Mouse (Mus musculus) CH12.LX (cell line): ENCODE measurements at regions not wholly inside any gene's neighbourhood (a gene's known extent, or its start where the extent isn't known, plus 50 kb on each side); places are given as distances from the start of the nearest gene placed in this dataset.

ENCODE experiments used
- DNase-seq: peaks from one replicate; pipeline ENCODE4 v3.0.0-alpha.2; 2013; ENCODE audit errors: extremely low read depth
- H3K27ac ChIP-seq: 2 replicates; pipeline ENCODE4 v1.5.1; 2012; ENCODE audit warnings: low read depth, mild to moderate bottlenecking, control low read depth, moderate library complexity; ENCODE audit not compliant: insufficient read depth
- H3K27me3 ChIP-seq: replicated peaks from 2 replicates; pipeline ENCODE3; 2012; ENCODE audit warnings: inconsistent platforms
- H3K36me3 ChIP-seq, 2 experiments: replicated peaks in 1 of 2; 2 replicates each; pipeline versions ENCODE3 to v1.6.1; 2012; ENCODE audit warnings: inconsistent platforms in 1 of 2, low read length in 1 of 2, mild to moderate bottlenecking in 1 of 2, mixed read lengths in 1 of 2, moderate library complexity in 1 of 2; ENCODE audit not compliant: control insufficient read depth in 1 of 2, insufficient read depth in 1 of 2
- H3K4me1 ChIP-seq, 2 experiments: 2 replicates each; pipeline ENCODE4 v1.6.1; 2012; ENCODE audit warnings: inconsistent platforms in 1 of 2, moderate library complexity in 1 of 2; ENCODE audit not compliant: insufficient read depth in 2 of 2, control insufficient read depth in 1 of 2
- H3K4me2 ChIP-seq: 2 replicates; pipeline ENCODE4 v1.6.1; 2012; ENCODE audit warnings: low read depth, mild to moderate bottlenecking, control low read depth; ENCODE audit not compliant: poor library complexity, insufficient read depth, severe bottlenecking
- H3K4me3 ChIP-seq, 3 experiments: fragments of 150-350 bp in 1 of 3; sonication (generic) in 1 of 3; replicated peaks in 1 of 3; 2 replicates each; pipeline versions ENCODE3 to v1.5.1; 2011 to 2012; ENCODE audit warnings: low read depth in 2 of 3, low read length in 2 of 3, mild to moderate bottlenecking in 2 of 3, moderate library complexity in 2 of 3, control low read depth in 1 of 3, improper control_type of control experiment in 1 of 3, inconsistent platforms in 1 of 3, mixed read lengths in 1 of 3; ENCODE audit not compliant: poor library complexity in 1 of 3
- H3K79me2 ChIP-seq: replicated peaks from 2 replicates; pipeline ENCODE4 v1.6.1; 2012; ENCODE audit warnings: mild to moderate bottlenecking, moderate library complexity; ENCODE audit not compliant: control insufficient read depth, poor library complexity, insufficient read depth, severe bottlenecking; ENCODE audit errors: extremely low read depth
- H3K9ac ChIP-seq: 2 replicates; pipeline ENCODE4 v1.6.1; 2012; ENCODE audit warnings: low read depth, mild to moderate bottlenecking, control low read depth, moderate library complexity; ENCODE audit not compliant: insufficient read depth
- H3K9me3 ChIP-seq: replicated peaks from 2 replicates; pipeline ENCODE3; 2012; ENCODE audit warnings: low read length, inconsistent platforms, mixed read lengths
- BHLHE40 ChIP-seq: IDR thresholded peaks from 2 replicates; pipeline ENCODE4 v1.6.1; 2011; ENCODE audit warnings: mild to moderate bottlenecking, low read depth, low read length, improper control_type of control experiment
- CHD1 ChIP-seq: IDR thresholded peaks from 2 replicates; pipeline ENCODE4 v1.6.1; 2012; ENCODE audit warnings: low read depth, low read length, improper control_type of control experiment, inconsistent platforms
- CHD2 ChIP-seq: IDR thresholded peaks from 2 replicates; pipeline ENCODE4 v1.6.1; 2011; ENCODE audit warnings: low read length, improper control_type of control experiment
- CTCF ChIP-seq, 2 experiments: IDR thresholded peaks in 1 of 2; conservative IDR thresholded peaks in 1 of 2; 2 replicates each; pipeline ENCODE4 v1.5.1; 2011 to 2012; ENCODE audit warnings: low read depth in 2 of 2, low read length in 2 of 2, improper control_type of control experiment in 1 of 2, inconsistent platforms in 1 of 2, mild to moderate bottlenecking in 1 of 2, moderate library complexity in 1 of 2
- ELF1 ChIP-seq: IDR thresholded peaks from 2 replicates; pipeline ENCODE4 v1.6.1; 2014; ENCODE audit warnings: low read depth, mild to moderate bottlenecking, inconsistent platforms, low read length, improper control_type of control experiment
- JUN ChIP-seq: IDR thresholded peaks from 2 replicates; pipeline ENCODE4 v1.6.1; 2011; ENCODE audit warnings: low read depth, mild to moderate bottlenecking, low read length, improper control_type of control experiment, moderate library complexity; ENCODE audit not compliant: insufficient read depth
- JUND ChIP-seq: conservative IDR thresholded peaks from 2 replicates; pipeline ENCODE4 v1.6.1; 2011; ENCODE audit warnings: low read depth, low read length, improper control_type of control experiment
- KAT2A ChIP-seq: IDR thresholded peaks from 2 replicates; pipeline ENCODE4 v1.6.1; 2012; ENCODE audit warnings: low read length, improper control_type of control experiment, inconsistent platforms; ENCODE audit not compliant: insufficient replicate concordance
- MAFK ChIP-seq: IDR thresholded peaks from 2 replicates; pipeline ENCODE4 v1.6.1; 2011; ENCODE audit warnings: low read length, improper control_type of control experiment; ENCODE audit not compliant: insufficient replicate concordance
- MAX ChIP-seq: IDR thresholded peaks from 2 replicates; pipeline ENCODE4 v1.6.1; 2011; ENCODE audit warnings: low read length, improper control_type of control experiment
- MAZ ChIP-seq: IDR thresholded peaks from 2 replicates; pipeline ENCODE4 v1.6.1; 2012; ENCODE audit warnings: low read depth, mild to moderate bottlenecking, inconsistent platforms, low read length, improper control_type of control experiment, moderate library complexity
- NELFE ChIP-seq: IDR thresholded peaks from 2 replicates; pipeline ENCODE4 v1.6.1; 2011; ENCODE audit warnings: low read depth, low read length, improper control_type of control experiment
- PAX5 ChIP-seq: IDR thresholded peaks from 2 replicates; pipeline ENCODE4 v1.6.1; 2012; ENCODE audit warnings: low read length, inconsistent platforms, mixed read lengths
- RAD21 ChIP-seq: IDR thresholded peaks from 2 replicates; pipeline ENCODE4 v1.6.1; 2011; ENCODE audit warnings: low read depth, mild to moderate bottlenecking, low read length, improper control_type of control experiment, moderate library complexity
- SMC3 ChIP-seq: IDR thresholded peaks from 2 replicates; pipeline ENCODE4 v1.6.1; 2011; ENCODE audit warnings: low read depth, low read length, improper control_type of control experiment
- TBP ChIP-seq: conservative IDR thresholded peaks from 2 replicates; pipeline ENCODE4 v1.6.1; 2011; ENCODE audit warnings: low read depth, low read length, improper control_type of control experiment
- TCF12 ChIP-seq: IDR thresholded peaks from 2 replicates; pipeline ENCODE4 v1.6.1; 2014; ENCODE audit warnings: low read depth, mild to moderate bottlenecking, inconsistent platforms, low read length, improper control_type of control experiment
- USF1 ChIP-seq: IDR thresholded peaks from 2 replicates; pipeline ENCODE4 v1.6.1; 2014; ENCODE audit warnings: low read depth, mild to moderate bottlenecking, inconsistent platforms, low read length, improper control_type of control experiment
- USF2 ChIP-seq: conservative IDR thresholded peaks from 2 replicates; pipeline ENCODE4 v1.6.1; 2011; ENCODE audit warnings: low read depth, low read length, improper control_type of control experiment
- ZC3H11A ChIP-seq: IDR thresholded peaks from 2 replicates; pipeline ENCODE4 v1.6.1; 2012; ENCODE audit warnings: low read depth, mild to moderate bottlenecking, inconsistent platforms, low read length, improper control_type of control experiment
- ZMIZ1 ChIP-seq: IDR thresholded peaks from 2 replicates; pipeline ENCODE4 v1.6.1; 2012; ENCODE audit warnings: low read depth, mild to moderate bottlenecking, inconsistent platforms, low read length, improper control_type of control experiment
- ZNF384 ChIP-seq: IDR thresholded peaks from 2 replicates; pipeline ENCODE4 v1.6.1; 2012; ENCODE audit warnings: low read depth, low read length, improper control_type of control experiment, inconsistent platforms
- dilution Hi-C: fragments of 300-500 bp; cut with MboI; formaldehyde crosslinking; loops from 2 replicates; pipeline ENCODE4 v1.14.3; 2020; ENCODE audit warnings: low sequenced_read_pairs; ENCODE audit not compliant: extremely low pct_unique_long_range_greater_than_20kb, extremely low pct_ligation_motif_present
- in situ Hi-C: fragments of 300-500 bp; cut with MboI; formaldehyde crosslinking; loops from 3 replicates; pipeline ENCODE4 v1.14.3; 2019; ENCODE audit warnings: low sequenced_read_pairs, low pct_ligation_motif_present, low pct_unique_long_range_greater_than_20kb, mixed read lengths

DNA sequence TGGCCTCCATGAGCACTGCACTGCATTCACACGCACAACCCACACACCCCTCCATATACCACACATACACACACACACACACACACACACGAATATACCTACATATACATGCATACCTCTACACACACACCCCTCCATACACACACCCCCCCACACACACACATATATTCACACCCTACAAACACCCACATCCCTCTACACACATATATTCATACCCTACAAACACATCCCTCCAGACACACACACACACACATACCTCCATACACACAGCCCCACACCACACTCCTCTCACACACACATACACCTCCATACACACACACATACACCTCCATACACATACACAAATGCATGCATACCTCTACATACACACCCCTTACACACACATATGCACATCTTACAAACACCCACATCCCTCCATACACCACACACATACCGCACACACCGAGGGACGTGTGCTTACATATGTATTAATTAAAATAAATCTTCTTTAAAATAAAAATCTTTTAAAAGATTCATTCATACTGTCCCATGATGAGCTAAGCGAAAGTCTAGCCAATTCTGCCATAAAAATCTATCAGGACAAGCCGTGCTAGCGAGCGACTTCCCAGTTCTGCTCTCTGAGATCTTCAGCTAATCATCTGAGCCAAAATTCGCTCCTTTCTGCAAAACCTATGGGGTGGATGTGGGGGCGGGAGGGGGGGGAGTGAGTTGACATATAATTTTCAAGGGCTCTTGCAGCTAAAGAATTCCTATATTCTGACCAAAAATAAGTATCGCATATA, 74.3 kb upstream of the Ipo5 start:
- H3K36me3 ChIP-seq, result no peaks in the 10 kb centered on the region
- H3K9me3 ChIP-seq, result no peaks in the 10 kb centered on the region
- H3K79me2 ChIP-seq, result no peaks in the 10 kb centered on the region
- TF ChIP-seq BHLHE40, result no peak
- TF ChIP-seq CHD1, result no peak
- in situ Hi-C loops, result loop anchor here (10.0 kb wide), 3 partner anchors 78 to 618 kb away; partner anchors contain the start of gene Ipo5
- peaks cover 15 to 42% of the 10 kb centered on the region in 2 experiments for H3K4me1 ChIP-seq
- H3K27me3 ChIP-seq, result no peaks in the 10 kb centered on the region
- no peak overlapping the region for H3K9ac ChIP-seq
- no peak overlapping the region for H3K27ac ChIP-seq
- no peak overlapping the region for H3K4me2 ChIP-seq
- no peak overlapping the region for H3K4me3 ChIP-seq
- DNase-seq, result no peak
- dilution Hi-C loops, result no loop called here

DNA sequence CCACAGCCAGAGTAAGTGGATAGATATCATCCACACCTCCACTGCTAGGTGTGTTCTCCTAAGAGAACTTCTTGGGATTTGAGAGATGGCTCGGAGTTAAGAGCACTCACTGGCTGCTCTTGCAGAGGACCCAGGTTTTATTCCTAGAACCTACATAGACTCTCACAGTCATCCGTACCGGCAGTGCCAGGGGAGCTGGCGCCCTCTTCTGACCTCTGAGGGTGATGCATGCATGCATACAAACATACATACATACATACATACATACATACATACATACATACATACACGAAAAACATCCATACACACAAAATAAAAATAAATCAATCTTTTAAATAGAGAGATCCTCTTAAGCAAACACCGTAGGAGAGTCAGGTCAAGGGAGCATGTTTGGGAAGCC, 70.1 kb upstream of the Ipo5 start:
- no peak for DNase-seq
- dilution Hi-C loops, result no loop called here
- H3K27me3 ChIP-seq, result no peaks in the 10 kb centered on the region
- no peaks in the 10 kb centered on the region for H3K79me2 ChIP-seq
- no peak for TF ChIP-seq USF1
- no peak for TF ChIP-seq NELFE
- no peak for TF ChIP-seq CHD1
- no peak for TF ChIP-seq JUN
- no peak for TF ChIP-seq MAFK
- no peak for TF ChIP-seq CHD2
- TF ChIP-seq ZNF384, result no peak
- peak; percentile 11 to 61; a peak in 3 of 4 replicates for TF ChIP-seq CTCF (conservative IDR thresholded peaks at IDR 0.05 in 1 of 2, IDR thresholded peaks at IDR 0.05 in 1 of 2; ENCODE audit: low read depth in 2 of 2, low read length in 2 of 2)
- TF ChIP-seq MAX, result no peak
- no peak for TF ChIP-seq ZC3H11A
- TF ChIP-seq SMC3, result peak; percentile 38
- no peak for TF ChIP-seq ELF1
- no peak for TF ChIP-seq TCF12
- TF ChIP-seq JUND, result no peak
- no peak for TF ChIP-seq ZMIZ1
- no peak for TF ChIP-seq KAT2A
- peak; percentile 41 for TF ChIP-seq RAD21
- TF ChIP-seq USF2, result no peak
- TF ChIP-seq TBP, result no peak
- no peak for TF ChIP-seq MAZ
- TF ChIP-seq BHLHE40, result no peak
- no peak for TF ChIP-seq PAX5
- no peaks in the 10 kb centered on the region for H3K9me3 ChIP-seq
- no peak overlapping the region for H3K4me3 ChIP-seq
- in situ Hi-C loops, result no loop called here
- no peaks in the 10 kb centered on the region for H3K36me3 ChIP-seq
- H3K27ac ChIP-seq, result no peak overlapping the region
- H3K4me1 ChIP-seq, result peaks cover 4 to 15% of the 10 kb centered on the region in 2 experiments; a peak in 3 of 4 replicates
- H3K9ac ChIP-seq, result no peak overlapping the region
- peak overlapping the region; percentile 24; the same call in 1 of the 2 replicates for H3K4me2 ChIP-seq
